Mouse (Mus musculus) olfactory bulb, adult 2 months (tissue): ENCODE measurements around the gene Btbd9. TPM values are rescaled to one million over a fixed set of nuclear protein-coding genes. Genes with fewer than 3 reads are reported as not detected.

ENCODE experiments used
- H3K27ac ChIP-seq: fragments of 200-500 bp; 2 replicates; pipeline ENCODE4 v1.5.1; 2012; ENCODE audit warnings: low read depth, low read length; ENCODE audit not compliant: insufficient read depth
- H3K4me1 ChIP-seq: fragments of 200-500 bp; 2 replicates; pipeline ENCODE4 v1.6.1; 2012; ENCODE audit warnings: low read length; ENCODE audit not compliant: control insufficient read depth, insufficient read depth
- H3K4me3 ChIP-seq: fragments of 200-500 bp; 2 replicates; pipeline ENCODE4 v1.5.1; 2012; ENCODE audit warnings: mild to moderate bottlenecking, low read depth, low read length, moderate library complexity; ENCODE audit not compliant: insufficient read depth
- CTCF ChIP-seq: fragments of 200-500 bp; IDR thresholded peaks from 2 replicates; pipeline ENCODE4 v1.5.1; 2012; ENCODE audit warnings: low read depth, mild to moderate bottlenecking, low read length, moderate library complexity; ENCODE audit not compliant: insufficient read depth
- POLR2A ChIP-seq: fragments of 200-500 bp; IDR thresholded peaks from 2 replicates; pipeline ENCODE4 v1.6.1; 2012; ENCODE audit warnings: mild to moderate bottlenecking, low read depth, low read length, moderate library complexity; ENCODE audit not compliant: insufficient read depth
- WGBS: fragments of 180-500 bp; shearing (Covaris S2); methylation state at CpG from one replicate; pipeline ENCODE4 v1.1.7; 2018; 5-methylcytosine and 5-hydroxymethylcytosine counted together
- polyA plus RNA-seq: library from polyadenylated mRNA; stranded (reverse); fragments of >200 nt; gene quantifications from 2 replicates; pipeline ENCODE4 v1.2.4, GENCODE M21; 2012; ENCODE audit warnings: low replicate concordance; ENCODE audit not compliant: missing spikeins, insufficient read depth, insufficient read length

The Btbd9 gene
- polyA plus RNA-seq, 1 experiment, result not detected

DNA sequence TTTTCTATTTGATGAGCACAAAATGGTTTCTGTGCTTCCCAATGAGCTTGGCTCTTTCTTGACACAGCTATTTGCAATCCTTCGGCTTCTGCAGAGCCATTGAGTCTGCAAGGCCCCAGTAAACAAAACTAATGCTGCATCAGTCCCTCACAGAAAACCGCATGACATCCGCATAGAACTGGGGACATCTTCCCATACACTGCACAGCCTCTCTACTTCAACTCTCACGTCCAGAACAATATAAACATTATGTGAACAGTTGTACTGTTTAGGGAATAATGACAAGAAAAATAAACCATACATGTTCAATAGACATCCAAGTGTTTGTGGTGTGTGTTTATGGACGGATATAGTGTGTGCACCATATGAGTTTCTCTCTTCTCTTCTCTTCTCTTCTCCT, 127.7 kb downstream of the Btbd9 start:
- Histone ChIP-seq H3K27ac (no peak overlapping the region), H3K4me1 (no peaks in the 10 kb centered on the region), H3K4me3 (no peak overlapping the region)
- TF ChIP-seq CTCF (no peak), POLR2A (no peak)
- 93% methylated on average over 5 of the region's 5 CpGs for WGBS

DNA sequence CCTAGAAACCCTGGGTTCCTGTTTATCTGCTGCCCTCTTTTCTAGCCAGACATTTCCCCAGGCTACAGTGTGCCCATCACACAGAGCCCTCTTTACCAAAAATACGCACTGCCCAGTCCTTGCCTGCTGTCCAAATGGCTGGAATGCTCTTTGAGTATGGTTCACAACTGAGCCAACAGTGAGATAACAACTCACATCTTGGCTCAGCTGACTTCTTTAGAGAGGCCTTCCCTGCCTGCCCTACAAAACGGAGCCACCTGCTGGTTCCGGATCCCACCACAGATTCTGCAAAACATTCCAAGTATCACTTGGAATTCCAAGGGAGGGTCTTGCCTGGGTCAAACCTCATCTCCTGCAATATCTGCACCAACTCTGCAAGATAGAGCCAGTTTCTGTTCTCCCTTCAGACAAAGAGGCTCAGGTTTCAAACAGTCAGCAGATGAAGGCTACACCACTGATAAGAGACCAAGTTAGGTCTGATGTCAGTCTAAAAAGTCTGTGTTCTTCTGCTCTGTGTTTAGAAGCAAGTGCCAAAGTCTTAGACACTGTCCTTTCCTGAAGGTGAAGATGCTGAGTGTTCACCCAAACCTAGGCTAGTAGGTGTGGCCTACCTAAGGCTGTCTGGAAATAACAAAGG, 130.4 kb downstream of the Btbd9 start:
- TF ChIP-seq POLR2A, result no peak
- no peak for TF ChIP-seq CTCF
- no peak overlapping the region for H3K27ac ChIP-seq
- H3K4me3 ChIP-seq, result no peak overlapping the region
- H3K4me1 ChIP-seq, result no peaks in the 10 kb centered on the region
- WGBS, result 98% methylated on average over 3 of the region's 3 CpGs

DNA sequence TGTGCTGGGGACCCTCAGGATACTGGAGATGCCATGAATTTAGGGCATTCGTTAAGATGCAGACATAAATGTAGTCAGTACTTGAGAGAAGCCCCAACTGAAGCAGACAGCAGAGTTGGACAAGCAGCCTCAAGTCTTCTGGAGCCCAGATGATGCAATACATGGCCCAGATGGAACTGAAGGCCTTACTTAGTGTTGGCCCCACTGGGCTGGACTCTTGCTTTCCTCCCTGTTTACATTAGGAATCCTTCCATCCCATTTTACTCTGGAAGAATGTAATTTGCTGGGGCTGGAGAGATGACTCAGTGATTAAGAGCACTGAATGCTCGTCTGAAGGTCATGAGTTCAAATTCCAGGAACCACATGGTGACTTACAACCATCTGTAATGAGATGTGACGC, 136.6 kb downstream of the Btbd9 start:
- no peak overlapping the region for H3K27ac ChIP-seq
- TF ChIP-seq POLR2A, result no peak
- TF ChIP-seq CTCF, result no peak
- WGBS, result 90% methylated on average over 3 of the region's 3 CpGs

DNA sequence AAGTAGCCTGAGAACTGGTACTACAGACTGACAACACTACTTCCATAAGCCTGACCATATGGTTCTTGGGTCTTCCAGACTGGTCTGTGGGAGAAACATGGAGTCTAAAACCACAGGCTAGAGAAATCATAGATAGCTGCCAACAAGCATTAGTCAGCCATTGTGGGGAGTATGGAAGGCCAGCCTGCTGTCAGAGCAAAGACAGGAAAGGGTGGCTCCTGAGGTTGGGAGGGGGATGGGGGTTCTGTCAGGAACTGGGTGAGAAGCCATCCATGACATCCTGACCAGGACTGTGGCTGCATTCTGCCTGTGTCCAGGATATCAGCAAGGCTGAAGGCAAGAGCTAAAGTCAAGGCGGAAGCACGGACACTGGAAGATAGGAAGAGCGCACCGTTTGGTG, 137.5 kb downstream of the Btbd9 start:
- H3K4me1 ChIP-seq, result 0 out of 2 replicates have a peak, but pooled peaks cover 3% of the 10 kb centered on the region
- TF ChIP-seq POLR2A (no peak), CTCF (no peak)
- WGBS, result 90% methylated on average over 4 of the region's 4 CpGs
- H3K27ac ChIP-seq, result no peak overlapping the region
- no peak overlapping the region for H3K4me3 ChIP-seq

More for the DNA sequence above, 136.6 kb downstream of the Btbd9 start:
- Histone ChIP-seq H3K4me3 (no peak overlapping the region), H3K4me1 (0 out of 2 replicates have a peak, but pooled peaks cover 3% of the 10 kb centered on the region)

DNA sequence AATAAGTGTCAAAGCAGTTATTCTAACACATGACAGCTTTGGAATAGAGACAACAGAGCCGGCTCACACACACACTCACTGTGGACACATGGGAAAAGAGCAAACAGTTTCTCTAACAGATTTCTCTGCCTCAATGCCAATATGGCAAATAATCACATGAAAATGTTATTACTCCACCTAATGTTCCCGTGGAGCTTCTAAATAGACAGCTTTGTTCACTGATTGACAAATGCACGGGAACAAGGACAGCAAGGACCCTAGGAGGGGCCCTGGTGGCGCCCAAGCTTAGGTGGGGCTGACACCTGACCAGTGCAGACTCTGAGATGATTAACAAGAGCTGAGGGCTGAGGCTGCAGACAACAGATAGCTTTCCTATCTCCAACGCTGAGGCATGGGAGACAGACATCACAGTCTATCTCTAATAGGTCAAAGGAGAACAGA, 140.2 kb downstream of the Btbd9 start:
- no peak overlapping the region for H3K27ac ChIP-seq
- 0 out of 2 replicates have a peak, but pooled peaks cover 3% of the 10 kb centered on the region for H3K4me1 ChIP-seq
- WGBS, result 65% methylated on average over 5 of the region's 5 CpGs
- TF ChIP-seq POLR2A (no peak), CTCF (no peak)
- H3K4me3 ChIP-seq, result no peak overlapping the region

DNA sequence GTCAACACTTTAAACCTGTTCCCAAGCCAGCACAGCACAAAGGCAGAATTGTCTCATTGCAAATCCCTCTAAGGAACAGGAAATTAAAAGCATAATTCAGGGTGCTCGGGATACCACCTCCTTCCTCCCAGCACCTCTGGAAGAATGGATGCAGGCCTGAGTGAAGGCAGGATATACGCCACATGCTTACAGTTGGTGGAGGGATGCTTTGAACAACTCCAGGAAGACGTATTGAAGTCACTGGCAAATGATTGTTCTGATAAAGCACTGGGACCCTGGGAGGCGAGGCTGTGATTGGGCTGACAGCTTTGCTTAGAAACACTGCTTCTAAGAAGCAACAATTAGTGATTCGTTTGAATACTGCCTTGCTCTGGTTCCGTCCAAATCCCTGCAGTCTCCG, 140.8 kb downstream of the Btbd9 start:
- WGBS, result 64% methylated on average over 7 of the region's 7 CpGs
- H3K27ac ChIP-seq, result no peak overlapping the region
- H3K4me3 ChIP-seq, result no peak overlapping the region
- H3K4me1 ChIP-seq, result 0 out of 2 replicates have a peak, but pooled peaks cover 3% of the 10 kb centered on the region
- TF ChIP-seq CTCF, result no peak

DNA sequence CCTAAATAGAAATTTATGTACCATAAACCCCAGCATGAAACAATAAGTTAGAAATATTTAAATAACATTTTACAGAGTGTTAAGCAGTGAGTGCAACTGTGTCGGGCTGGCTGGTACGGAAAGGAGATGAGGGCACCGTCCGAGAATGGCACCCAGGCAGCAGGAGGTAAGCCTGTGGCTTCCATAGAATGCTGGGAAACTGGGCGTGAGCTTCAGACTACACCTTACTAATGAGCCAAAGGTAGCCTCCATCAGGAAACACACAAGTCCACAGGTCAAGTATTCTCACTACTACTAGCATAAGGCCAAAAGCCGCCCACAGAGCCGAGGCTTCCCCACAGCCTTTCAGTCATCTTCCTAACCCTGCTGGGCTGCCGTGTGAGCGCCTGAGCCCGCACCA, 144.2 kb downstream of the Btbd9 start:
- WGBS, result 93% methylated on average over 10 of the region's 10 CpGs
- no peak overlapping the region for H3K27ac ChIP-seq

DNA sequence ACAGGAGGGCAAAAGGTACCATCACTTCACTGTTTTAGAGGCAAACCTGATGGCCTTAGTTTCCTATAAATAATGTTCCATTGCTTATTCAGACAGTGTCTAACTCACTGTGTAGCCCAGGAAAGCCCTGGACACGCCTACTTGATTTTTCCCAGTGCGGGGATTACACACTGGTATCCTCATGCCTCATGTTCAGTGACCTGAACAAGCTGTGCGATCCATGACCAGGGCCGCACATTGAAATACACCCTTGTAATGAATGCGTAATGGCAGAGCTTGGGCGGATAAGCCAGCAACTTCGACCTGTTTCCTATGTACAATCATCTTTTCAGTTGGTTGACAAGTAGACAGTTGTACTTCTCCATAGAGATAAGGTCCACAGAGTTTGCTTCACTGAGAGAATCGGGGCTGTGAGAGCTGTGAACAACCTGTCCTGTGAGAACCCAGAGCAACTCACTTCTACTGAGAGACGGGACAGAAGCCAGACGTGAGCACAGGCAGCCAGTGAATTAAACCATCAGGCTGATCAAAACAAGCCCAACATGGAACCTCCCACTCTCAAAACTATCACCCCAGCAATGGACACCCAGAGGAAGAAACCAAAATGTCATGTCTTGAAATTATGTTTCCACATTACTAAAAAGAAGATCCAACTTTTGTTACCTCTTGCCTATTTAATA, 145.2 kb downstream of the Btbd9 start:
- 88% methylated on average over 10 of the region's 10 CpGs for WGBS
- TF ChIP-seq CTCF, result no peak
- TF ChIP-seq POLR2A, result no peak
- Histone ChIP-seq H3K27ac (no peak overlapping the region), H3K4me1 (0 out of 2 replicates have a peak, but pooled peaks cover under 1% of the 10 kb centered on the region), H3K4me3 (no peak overlapping the region)

More for the DNA sequence above, 144.2 kb downstream of the Btbd9 start:
- no peak overlapping the region for H3K4me3 ChIP-seq
- TF ChIP-seq CTCF (no peak), POLR2A (no peak)
- 0 out of 2 replicates have a peak, but pooled peaks cover 3% of the 10 kb centered on the region for H3K4me1 ChIP-seq

DNA sequence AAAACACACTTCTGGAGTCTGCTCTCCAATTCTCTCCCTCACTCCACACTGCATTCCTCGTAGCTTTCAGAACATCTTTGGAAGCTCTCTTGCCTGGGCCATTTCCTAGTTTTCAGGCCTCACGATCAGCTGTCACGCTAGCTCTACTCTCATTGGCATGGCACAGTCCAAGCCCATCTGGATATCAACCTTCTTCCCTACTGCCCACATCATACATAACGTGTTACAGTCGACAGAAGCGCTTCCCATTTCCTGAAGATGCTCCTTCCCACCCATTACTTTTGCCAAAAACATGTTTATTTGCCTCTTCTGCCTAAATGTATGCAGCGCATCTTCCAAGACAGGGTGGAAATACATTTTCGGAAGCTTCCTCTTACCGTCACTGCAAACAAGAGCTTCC, 147.6 kb downstream of the Btbd9 start:
- TF ChIP-seq CTCF, result no peak
- no peak for TF ChIP-seq POLR2A
- no peak overlapping the region for H3K4me3 ChIP-seq
- H3K4me1 ChIP-seq, result no peaks in the 10 kb centered on the region
- H3K27ac ChIP-seq, result no peak overlapping the region
- WGBS, result 92% methylated on average over 9 of the region's 9 CpGs
